In genomic region chr14:20733952-20734774, GRCm38 (mm10) we compare ENCODE assay signal across 8 mouse cellular contexts. TPM values are rescaled to one million over a fixed set of nuclear protein-coding genes. Genes with fewer than 3 reads are reported as not detected.
DNase-seq lines count a peak whose midpoint lies in the region; ATAC-seq lines count a peak whose summit lies in the region.

TSS of gene Ndst2 (minus strand) at chr14:20734562.

- ATAC-seq in heart, embryonic 13.5 days (ENCODE audit: extremely low read depth, insufficient number of reproducible peaks, low FRiP score, low TSS enrichment): peak; percentile 97
- peak; percentile 95 for ATAC-seq in liver, embryonic 12.5 days
- ATAC-seq in stomach, embryonic 15.5 days (ENCODE audit: insufficient read depth, low FRiP score, low read depth): peak; percentile 98

- peak within 1 kb of the TSS; percentile 98 for H3K9ac ChIP-seq in heart, embryonic 13.5 days
- peak within 1 kb of the TSS; percentile 95 for H3K9ac ChIP-seq in liver, embryonic 12.5 days
- H3K9ac ChIP-seq in stomach, embryonic 15.5 days: peak within 1 kb of the TSS; percentile 88

- H3K4me1 ChIP-seq in brown adipose tissue, adult 24 weeks (ENCODE audit: control insufficient read depth, insufficient read depth, insufficient read length, low read length): peaks cover 7% of the 10 kb centered on the region
- H3K4me1 ChIP-seq in heart, embryonic 13.5 days: peaks cover 56% of the 10 kb centered on the region
- H3K4me1 ChIP-seq in liver, embryonic 12.5 days: peaks cover 75% of the 10 kb centered on the region
- peaks cover 5% of the 10 kb centered on the region for H3K4me1 ChIP-seq in stomach, embryonic 15.5 days

- no peaks in the 10 kb centered on the region for H3K9me3 ChIP-seq in heart, embryonic 13.5 days
- no peaks in the 10 kb centered on the region for H3K9me3 ChIP-seq in liver, embryonic 12.5 days (replicated peaks)
- H3K9me3 ChIP-seq in stomach, embryonic 15.5 days: no peaks in the 10 kb centered on the region

- peaks cover 74% of the 10 kb centered on the region for H3K36me3 ChIP-seq in heart, embryonic 13.5 days
- peaks cover 66% of the 10 kb centered on the region for H3K36me3 ChIP-seq in liver, embryonic 12.5 days
- peaks cover 29% of the 10 kb centered on the region for H3K36me3 ChIP-seq in stomach, embryonic 15.5 days

- H3K4me2 ChIP-seq in heart, embryonic 13.5 days: peak within 1 kb of the TSS; percentile 88
- peak within 1 kb of the TSS; percentile 90 for H3K4me2 ChIP-seq in liver, embryonic 12.5 days
- peak within 1 kb of the TSS; percentile 85 for H3K4me2 ChIP-seq in stomach, embryonic 15.5 days

- WGBS in heart, embryonic 13.5 days: under 1% methylated on average over 81 of the region's 81 CpGs
- WGBS in liver, embryonic 12.5 days (ENCODE audit: insufficient replicate concordance): under 1% methylated on average over 65 of the region's 81 CpGs
- under 1% methylated on average over 77 of the region's 81 CpGs for WGBS in stomach, embryonic 15.5 days

- peak; percentile 90 for DNase-seq in CD4-positive helper T cell, adult 2 months (ENCODE audit: low read depth, low spot score)
- peak; percentile 10 for DNase-seq in fat pad, adult 2 months (ENCODE audit: extremely low read depth, low read depth, low spot score)
- DNase-seq in kidney, postnatal 10 days: peak; percentile 94
- DNase-seq in natural killer cell, adult 2 months (ENCODE audit: low spot score in 2 of 2): peak; percentile 82 to 86

- H3K4me3 ChIP-seq in brown adipose tissue, adult 24 weeks (ENCODE audit: insufficient read depth, low read depth, low read length): peak within 1 kb of the TSS; percentile 81
- peak within 1 kb of the TSS; percentile 78 for H3K4me3 ChIP-seq in heart, embryonic 13.5 days
- peak within 1 kb of the TSS; percentile 91 for H3K4me3 ChIP-seq in liver, embryonic 12.5 days
- H3K4me3 ChIP-seq in stomach, embryonic 15.5 days (replicated peaks): peak within 1 kb of the TSS; percentile 86

- H3K27ac ChIP-seq in brown adipose tissue, adult 24 weeks (replicated peaks; ENCODE audit: low read depth, low read length): peak within 1 kb of the TSS; percentile 85
- peak within 1 kb of the TSS; percentile 93 for H3K27ac ChIP-seq in heart, embryonic 13.5 days (replicated peaks)
- H3K27ac ChIP-seq in liver, embryonic 12.5 days: peak within 1 kb of the TSS; percentile 94
- H3K27ac ChIP-seq in stomach, embryonic 15.5 days: peak within 1 kb of the TSS; percentile 93

- H3K27me3 ChIP-seq in heart, embryonic 13.5 days (replicated peaks): no peaks in the 10 kb centered on the region
- no peaks in the 10 kb centered on the region for H3K27me3 ChIP-seq in liver, embryonic 12.5 days (replicated peaks)
- H3K27me3 ChIP-seq in stomach, embryonic 15.5 days (replicated peaks): no peaks in the 10 kb centered on the region

RNA-seq across cellular contexts. Expression of gene Ndst2, which starts in this region (rescaled TPM):
- 3.9 and 4.8 TPM in 2 replicates for polyA plus RNA-seq in brown adipose tissue, adult 24 weeks (2012; ENCODE audit: insufficient read depth, insufficient read length, missing spikeins)
- polyA plus RNA-seq in heart, embryonic 13.5 days (2015; fragmentation: Nextera tagmentation; extraction: Ambion mirVana): 13.8 and 14.9 TPM in 2 replicates
- 22.4 and 24.9 TPM in 2 replicates for polyA plus RNA-seq in liver, embryonic 12.5 days (2016; fragmentation: Nextera tagmentation; extraction: Ambion mirVana)
- 22.3 and 25.5 TPM in 2 replicates for polyA plus RNA-seq in stomach, embryonic 15.5 days (2015; fragmentation: Nextera tagmentation; extraction: Ambion mirVana)

Comparison
In these comparisons a context has a peak if more than half of its experiments do, and no peak if none do; other contexts are left out.
1. Peak in every context shown above with its lines: DNase-seq, ATAC-seq, H3K4me3 ChIP-seq and H3K27ac ChIP-seq.
2. DNase-seq: peak in every context shown above with its lines; median percentile 94 in kidney, postnatal 10 days; 90 in CD4-positive helper T cell, adult 2 months; 84 in natural killer cell, adult 2 months; 10 in fat pad, adult 2 months.